Mouse (Mus musculus): ENCODE measurements around the gene Rnf208. TPM values are rescaled to one million over a fixed set of nuclear protein-coding genes. Genes with fewer than 3 reads are reported as not detected.

Gene Rnf208
- polyA plus RNA-seq, 1 experiment from 2014 or later = 9.1 TPM

DNA sequence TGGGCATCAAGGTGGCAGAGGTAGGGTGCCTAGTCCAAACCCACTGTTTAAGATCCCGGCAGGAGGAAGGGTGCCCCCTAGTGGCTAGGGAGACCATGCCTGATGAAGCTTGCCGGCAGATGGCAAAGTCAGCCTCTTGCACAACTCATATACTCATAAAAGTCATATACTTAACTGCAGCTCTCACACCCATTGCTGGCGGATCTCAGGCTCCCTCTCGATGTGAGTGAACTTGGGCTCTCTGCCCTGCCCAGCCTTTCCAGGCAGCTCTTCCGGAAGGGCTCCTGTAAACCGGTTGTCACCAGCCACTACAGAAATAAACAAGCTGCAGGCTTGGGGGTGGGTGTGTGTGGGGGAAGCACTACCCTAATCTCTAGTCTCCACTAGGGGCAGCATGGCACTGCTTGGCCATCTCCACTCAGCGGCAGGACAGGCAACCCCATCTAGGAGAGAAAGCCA lies 13.6 kb upstream of the Rnf208 start:
- peaks cover 43% of the 10 kb centered on the region for H3K27me3 ChIP-seq (ENCODE audit: insufficient read depth, poor library complexity, severe bottlenecking)
- peaks cover 29% of the 10 kb centered on the region for H3K4me1 ChIP-seq
- peak overlapping the region; percentile 42 for H3K27ac ChIP-seq
- peak; percentile 94 for DNase-seq (ENCODE audit: low spot score)
- WGBS = 2% methylated on average over 7 of the region's 7 CpGs
- H3K9me3 ChIP-seq = no peaks in the 10 kb centered on the region
- H3K36me3 ChIP-seq = no peaks in the 10 kb centered on the region
- peak overlapping the region; percentile 43 for H3K4me3 ChIP-seq

DNA sequence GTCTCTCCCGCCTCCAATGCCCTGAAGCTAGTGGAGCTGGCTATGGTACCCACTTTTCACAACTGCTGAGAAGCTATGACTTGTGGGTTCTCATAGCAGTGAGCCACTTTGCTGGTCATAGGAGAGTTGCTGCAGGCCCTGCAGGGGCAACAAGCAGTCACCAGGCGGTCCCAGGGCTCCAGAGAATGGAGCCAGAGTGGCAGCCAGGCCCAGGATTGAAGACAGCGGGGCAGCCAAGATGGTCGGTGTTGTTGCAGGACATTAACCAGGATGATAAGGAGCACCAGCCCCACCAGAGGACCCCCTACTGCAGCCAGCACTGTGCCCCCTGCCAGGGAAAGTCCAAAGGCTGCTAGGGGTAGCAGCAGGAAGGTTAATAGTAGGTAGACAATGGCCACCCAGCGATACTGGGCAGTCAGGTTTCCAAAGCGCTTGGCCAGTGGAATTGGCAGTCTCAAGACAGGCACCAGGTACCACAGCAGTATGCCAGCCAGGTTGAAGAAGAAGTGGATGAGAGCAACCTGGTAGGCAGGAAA lies 13.0 kb upstream of the Rnf208 start:
- Histone ChIP-seq H3K9me3 (no peaks in the 10 kb centered on the region), H3K36me3 (no peaks in the 10 kb centered on the region), H3K4me3 (no peak overlapping the region; the same call in 1 of the 2 replicates), H3K4me1 (peaks cover 25% of the 10 kb centered on the region), H3K27me3 (ENCODE audit: insufficient read depth, poor library complexity, severe bottlenecking) (peaks cover 49% of the 10 kb centered on the region), H3K27ac (peak overlapping the region; percentile 42)
- WGBS = 65% methylated on average over 6 of the region's 6 CpGs
- no peak for DNase-seq (ENCODE audit: low spot score)

DNA sequence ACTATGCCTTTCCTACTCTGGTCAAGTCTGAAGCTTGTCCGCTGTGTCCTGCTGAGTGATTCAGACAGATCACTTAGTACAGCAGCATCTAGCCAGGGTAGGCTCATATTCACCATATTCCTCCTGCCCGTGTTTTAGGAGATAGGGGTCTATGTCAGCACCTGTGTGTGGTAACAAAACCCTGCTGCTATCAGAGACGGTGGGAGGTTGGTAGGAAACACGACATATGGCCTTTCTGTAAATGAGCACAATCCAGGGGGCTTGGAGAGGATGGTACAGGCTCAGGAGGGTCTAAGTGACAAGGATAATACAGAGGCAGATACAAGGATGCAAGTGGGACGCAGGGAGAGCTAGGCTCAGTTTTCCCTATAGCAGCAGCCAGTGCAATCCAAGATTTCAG lies 12.5 kb upstream of the Rnf208 start:
- Histone ChIP-seq H3K4me1 (peaks cover 25% of the 10 kb centered on the region), H3K9me3 (no peaks in the 10 kb centered on the region), H3K27ac (no peak overlapping the region), H3K36me3 (no peaks in the 10 kb centered on the region), H3K4me3 (no peak overlapping the region), H3K27me3 (ENCODE audit: insufficient read depth, poor library complexity, severe bottlenecking) (peaks cover 54% of the 10 kb centered on the region)
- no peak for DNase-seq (ENCODE audit: low spot score)
- WGBS = 82% methylated on average over 5 of the region's 5 CpGs

DNA sequence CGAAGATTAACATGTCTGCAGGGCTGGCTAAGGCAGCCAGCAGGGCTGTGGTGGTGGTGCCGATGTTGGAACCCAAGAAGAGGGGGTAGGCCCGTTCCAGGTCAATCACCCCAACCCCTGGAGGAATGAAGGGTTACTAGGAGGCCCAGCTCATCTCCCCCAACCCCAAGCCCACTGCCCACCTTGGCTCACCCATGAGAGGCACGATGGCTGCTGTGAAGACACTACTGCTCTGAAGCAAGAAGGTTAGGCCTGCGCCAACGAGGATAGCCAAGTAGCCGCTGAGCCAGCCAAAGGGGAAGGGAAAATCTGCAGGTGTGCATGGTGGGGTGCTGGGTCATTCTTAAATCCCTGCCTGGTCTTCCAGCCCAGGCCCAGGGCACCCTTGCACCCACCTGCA lies 11.5 kb upstream of the Rnf208 start:
- no peaks in the 10 kb centered on the region for H3K9me3 ChIP-seq
- H3K27me3 ChIP-seq (ENCODE audit: insufficient read depth, poor library complexity, severe bottlenecking) = peaks cover 63% of the 10 kb centered on the region
- DNase-seq (ENCODE audit: low spot score) = no peak
- no peak overlapping the region for H3K4me3 ChIP-seq
- WGBS = 80% methylated on average over 7 of the region's 7 CpGs
- H3K36me3 ChIP-seq = no peaks in the 10 kb centered on the region
- H3K4me1 ChIP-seq = peaks cover 20% of the 10 kb centered on the region
- H3K27ac ChIP-seq = no peak overlapping the region

DNA sequence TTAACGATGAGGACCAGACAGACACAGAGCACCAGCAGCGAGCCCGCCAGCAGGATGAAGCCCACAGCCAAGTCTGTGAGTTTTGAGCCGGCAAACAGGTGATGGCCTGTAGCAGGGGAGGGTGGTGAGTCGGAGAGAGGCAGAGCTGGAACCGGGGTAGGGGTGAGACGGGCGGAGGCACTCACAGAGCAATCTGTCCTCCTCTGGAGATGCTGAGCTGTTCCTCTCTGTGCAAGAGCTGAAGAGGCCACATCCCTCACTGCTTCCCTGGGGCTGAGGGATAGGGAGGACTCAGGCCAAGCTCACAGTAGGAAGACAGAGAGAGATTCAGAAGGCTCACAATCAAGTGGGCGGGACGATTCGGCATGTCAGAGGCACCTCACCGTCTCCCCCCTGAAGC lies 11.0 kb upstream of the Rnf208 start:
- 57% methylated on average over 12 of the region's 12 CpGs for WGBS
- no peaks in the 10 kb centered on the region for H3K9me3 ChIP-seq
- H3K27me3 ChIP-seq (ENCODE audit: insufficient read depth, poor library complexity, severe bottlenecking) = peaks cover 67% of the 10 kb centered on the region

DNA sequence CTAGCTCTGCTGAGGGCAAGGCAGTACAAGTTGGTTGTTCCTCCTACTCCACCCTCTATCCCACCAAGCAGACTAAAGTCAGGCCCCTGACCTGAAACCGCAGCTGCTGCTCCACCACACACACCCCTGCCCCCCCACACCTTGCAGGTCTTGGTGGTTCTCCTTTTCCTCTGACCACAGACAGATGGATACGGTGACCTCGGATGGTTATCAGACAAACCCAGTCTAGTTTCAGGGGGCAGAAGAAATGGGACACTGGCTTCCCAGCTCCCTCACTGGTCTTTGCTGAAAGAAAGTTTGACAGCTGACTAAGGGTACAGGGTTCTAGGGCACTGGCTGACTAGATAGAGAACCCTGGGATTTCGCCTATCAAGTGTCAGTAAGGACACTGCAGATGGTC lies 8.6 kb upstream of the Rnf208 start:
- Histone ChIP-seq H3K4me1 (peaks cover 14% of the 10 kb centered on the region), H3K36me3 (no peaks in the 10 kb centered on the region), H3K9me3 (no peaks in the 10 kb centered on the region), H3K27ac (no peak overlapping the region), H3K27me3 (ENCODE audit: insufficient read depth, poor library complexity, severe bottlenecking) (peaks cover 83% of the 10 kb centered on the region), H3K4me3 (no peak overlapping the region)
- DNase-seq (ENCODE audit: low spot score) = no peak
- 71% methylated on average over 4 of the region's 4 CpGs for WGBS

More for the DNA sequence above, 11.0 kb upstream of the Rnf208 start:
- Histone ChIP-seq H3K36me3 (no peaks in the 10 kb centered on the region), H3K27ac (no peak overlapping the region), H3K4me3 (no peak overlapping the region), H3K4me1 (peaks cover 18% of the 10 kb centered on the region)
- DNase-seq (ENCODE audit: low spot score) = no peak

DNA sequence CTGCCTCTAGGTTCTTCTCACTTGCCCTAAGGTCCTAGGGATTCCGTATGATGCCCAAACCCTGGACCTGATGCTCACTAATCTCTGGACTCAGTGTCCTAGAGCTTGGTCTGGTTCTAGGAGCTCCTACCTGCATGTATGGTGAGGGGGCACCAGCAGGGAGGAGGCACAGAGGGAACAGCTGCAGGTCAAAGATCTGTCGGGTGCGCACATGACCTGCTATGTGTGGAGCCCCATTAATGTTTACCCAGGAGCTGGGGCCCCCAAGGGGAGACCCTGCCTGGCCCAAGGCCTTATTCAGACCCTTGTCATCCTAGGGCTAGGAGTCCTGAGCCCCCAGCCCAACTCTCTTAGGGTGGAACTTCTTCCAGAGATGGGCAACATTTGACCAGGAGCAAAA lies 8.0 kb upstream of the Rnf208 start, which contains the start of gene Slc34a3:
Gene Slc34a3, minus strand, starts transcription at position 315 of the 400 bp plus-strand sequence.
- Histone ChIP-seq H3K36me3 (no peaks in the 10 kb centered on the region), H3K4me3 (no peak within 1 kb of the TSS), H3K27me3 (ENCODE audit: insufficient read depth, poor library complexity, severe bottlenecking) (peaks cover 82% of the 10 kb centered on the region), H3K27ac (no peak within 1 kb of the TSS), H3K9me3 (no peaks in the 10 kb centered on the region), H3K4me1 (peaks cover 7% of the 10 kb centered on the region)
- DNase-seq (ENCODE audit: low spot score) = no peak
- 80% methylated on average over 3 of the region's 3 CpGs for WGBS

DNA sequence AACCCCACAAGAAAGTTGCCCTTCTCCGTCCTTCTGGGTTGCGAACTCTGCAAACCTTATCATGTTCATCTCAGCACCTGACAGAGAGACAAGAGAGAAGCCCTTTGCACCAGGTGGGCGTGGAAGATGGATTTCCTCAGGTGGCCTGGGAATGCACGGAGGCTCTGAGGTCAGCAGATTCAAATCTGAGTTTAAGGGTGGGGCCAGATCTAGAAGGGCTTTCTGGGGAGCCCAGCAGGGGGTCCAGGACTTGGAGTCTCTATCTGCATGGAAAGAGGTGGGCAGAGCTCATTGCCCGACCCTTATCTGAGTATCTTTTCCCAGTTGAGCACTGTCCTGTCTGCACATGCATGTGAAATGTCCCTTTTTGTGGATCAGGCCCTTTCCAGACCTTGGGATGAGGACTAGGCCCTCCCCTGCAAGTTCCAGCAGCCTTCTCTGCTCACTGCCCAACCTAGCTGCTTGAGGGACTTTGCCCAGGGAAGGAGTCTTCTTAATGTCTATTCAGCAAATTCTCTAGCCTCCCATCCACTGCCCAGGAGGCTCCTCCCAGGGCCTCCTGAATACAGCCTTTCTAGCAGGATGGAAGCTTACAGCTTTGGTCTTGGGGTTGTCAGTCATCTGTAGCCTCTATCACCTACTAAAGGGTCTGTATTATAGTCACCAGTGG lies 7.4 kb upstream of the Rnf208 start:
- Histone ChIP-seq H3K27me3 (ENCODE audit: insufficient read depth, poor library complexity, severe bottlenecking) (peaks cover 78% of the 10 kb centered on the region), H3K4me1 (peaks cover 6% of the 10 kb centered on the region)
- 63% methylated on average over 5 of the region's 5 CpGs for WGBS

DNA sequence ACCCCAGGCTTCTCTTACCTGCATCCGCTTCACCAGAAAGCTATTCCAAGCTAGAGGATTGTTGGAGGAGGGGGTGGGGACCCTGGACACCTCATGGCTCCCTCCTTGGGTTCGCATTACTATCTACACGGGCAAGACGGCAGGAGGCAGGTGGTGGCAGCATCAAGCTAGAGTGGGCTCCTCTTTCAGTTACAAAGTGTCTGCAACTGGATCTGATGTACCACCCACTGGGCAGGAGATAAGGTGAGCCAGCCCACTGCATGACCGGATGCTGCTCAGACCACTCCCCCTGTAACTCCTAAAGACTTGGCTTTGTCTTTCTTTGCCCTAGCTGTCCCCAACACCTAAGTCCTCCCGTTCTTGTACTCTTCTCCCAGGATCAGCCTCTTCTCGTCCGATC lies 5.4 kb upstream of the Rnf208 start, which contains the start of gene Rnf224:
Gene Rnf224, minus strand, starts transcription at position 174 of the 400 bp plus-strand sequence.
- H3K36me3 ChIP-seq = no peaks in the 10 kb centered on the region
- no peaks in the 10 kb centered on the region for H3K9me3 ChIP-seq
- H3K27me3 ChIP-seq (ENCODE audit: insufficient read depth, poor library complexity, severe bottlenecking) = peaks cover 68% of the 10 kb centered on the region
- WGBS = 19% methylated on average over 8 of the region's 8 CpGs
- H3K4me3 ChIP-seq = 0 out of 2 replicates have a peak within 1 kb of the TSS, but pooled peaks have one; percentile 27
- H3K4me1 ChIP-seq = peaks cover 21% of the 10 kb centered on the region
- H3K27ac ChIP-seq = no peak within 1 kb of the TSS
- DNase-seq (ENCODE audit: low spot score) = no peak

More for the DNA sequence above, 7.4 kb upstream of the Rnf208 start:
- Histone ChIP-seq H3K4me3 (no peak overlapping the region), H3K27ac (no peak overlapping the region), H3K9me3 (no peaks in the 10 kb centered on the region), H3K36me3 (no peaks in the 10 kb centered on the region)
- no peak for DNase-seq (ENCODE audit: low spot score)

DNA sequence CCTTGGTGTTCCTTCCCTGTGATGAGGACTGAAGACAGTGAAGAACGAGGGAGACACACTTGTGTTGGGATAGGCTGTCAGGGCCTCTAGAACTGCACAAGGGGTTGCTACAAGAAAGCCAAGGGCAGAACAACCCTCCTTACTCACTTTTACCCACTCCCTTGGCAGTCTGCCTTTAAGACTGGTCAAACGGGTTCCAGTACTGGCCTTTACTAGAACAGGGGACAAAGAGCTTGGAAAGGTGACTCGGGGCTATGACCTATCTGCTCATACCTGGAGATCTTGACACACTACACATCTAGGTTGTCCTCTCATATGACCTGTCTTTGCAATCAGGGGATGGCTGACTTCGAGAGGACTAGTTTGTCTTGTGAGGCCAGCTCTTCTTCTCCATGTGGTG lies 4.5 kb upstream of the Rnf208 start:
- no peak for DNase-seq (ENCODE audit: low spot score)
- Histone ChIP-seq H3K9me3 (no peaks in the 10 kb centered on the region), H3K4me3 (no peak overlapping the region), H3K27me3 (ENCODE audit: insufficient read depth, poor library complexity, severe bottlenecking) (peaks cover 67% of the 10 kb centered on the region), H3K4me1 (peaks cover 30% of the 10 kb centered on the region), H3K27ac (no peak overlapping the region), H3K36me3 (no peaks in the 10 kb centered on the region)
- WGBS = 61% methylated on average over 4 of the region's 4 CpGs

DNA sequence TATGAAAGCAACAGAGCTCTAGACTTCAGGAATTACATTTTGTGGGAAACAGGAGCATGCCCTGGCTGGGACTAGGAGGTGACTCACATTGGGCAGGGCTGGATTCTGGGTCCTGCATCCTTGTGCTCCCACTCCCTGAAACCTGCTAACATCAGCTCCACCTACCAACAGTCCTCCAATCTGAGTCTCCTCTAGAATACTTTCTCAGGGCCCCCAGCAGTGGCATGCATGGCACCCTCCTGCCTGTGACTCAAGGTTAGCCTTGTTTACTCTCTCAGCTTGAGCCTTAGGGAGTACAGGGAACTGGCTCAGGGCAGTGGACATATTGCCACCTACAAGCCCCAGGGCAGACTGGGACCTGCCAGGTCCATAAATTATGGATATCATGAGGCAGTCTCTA lies 3.9 kb upstream of the Rnf208 start:
- no peak for DNase-seq (ENCODE audit: low spot score)
- H3K27me3 ChIP-seq (ENCODE audit: insufficient read depth, poor library complexity, severe bottlenecking) = peaks cover 67% of the 10 kb centered on the region
- H3K4me1 ChIP-seq = peaks cover 36% of the 10 kb centered on the region

DNA sequence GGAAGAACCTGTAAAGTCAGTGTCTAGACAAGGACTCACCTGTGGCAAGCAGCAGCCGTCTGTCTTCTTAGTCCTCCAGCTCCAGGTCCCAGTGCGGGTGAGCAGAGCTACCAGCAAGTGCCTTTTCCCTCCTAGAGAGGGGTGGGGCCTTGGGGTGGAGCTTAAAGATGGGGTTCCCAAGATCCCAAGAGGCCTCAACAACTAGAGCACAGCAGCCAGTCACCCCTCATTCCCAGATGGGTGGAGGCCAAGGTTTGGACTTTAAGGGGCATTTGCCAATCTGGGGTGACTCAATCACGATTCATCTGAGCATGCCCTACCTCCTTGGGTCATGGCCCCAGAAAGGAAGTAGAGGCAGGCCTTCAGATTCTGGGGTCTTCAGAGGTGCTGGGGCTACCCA lies 2.3 kb upstream of the Rnf208 start:
- WGBS = 75% methylated on average over 3 of the region's 3 CpGs
- Histone ChIP-seq H3K36me3 (peaks cover under 1% of the 10 kb centered on the region; the same call in 1 of the 2 replicates), H3K4me1 (peaks cover 36% of the 10 kb centered on the region), H3K27me3 (ENCODE audit: insufficient read depth, poor library complexity, severe bottlenecking) (peaks cover 64% of the 10 kb centered on the region), H3K9me3 (no peaks in the 10 kb centered on the region), H3K27ac (no peak overlapping the region), H3K4me3 (no peak overlapping the region)
- DNase-seq (ENCODE audit: low spot score) = no peak

More for the DNA sequence above, 3.9 kb upstream of the Rnf208 start:
- Histone ChIP-seq H3K27ac (no peak overlapping the region), H3K4me3 (no peak overlapping the region), H3K36me3 (no peaks in the 10 kb centered on the region), H3K9me3 (no peaks in the 10 kb centered on the region)

DNA sequence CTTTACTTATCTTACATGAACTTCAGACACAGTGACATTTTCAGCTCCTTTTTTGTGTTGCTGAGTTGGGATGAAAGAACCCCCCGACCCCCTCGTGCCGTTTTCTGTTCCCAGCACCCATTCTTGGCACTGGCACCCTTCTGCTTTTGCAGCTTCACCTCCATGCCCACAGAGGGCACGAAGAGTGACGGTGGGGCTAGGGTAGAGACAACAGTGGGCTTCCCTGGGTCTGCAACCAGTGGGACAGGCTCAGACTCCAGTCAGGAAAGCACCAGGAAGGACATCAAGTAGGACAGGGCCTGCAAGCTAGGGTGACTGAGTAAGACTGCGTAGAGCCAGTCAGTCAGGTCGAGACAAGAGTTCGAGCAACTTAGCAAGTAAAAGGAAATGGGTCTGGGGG lies 1.7 kb upstream of the Rnf208 start:
- DNase-seq (ENCODE audit: low spot score) = no peak
- Histone ChIP-seq H3K27ac (peak overlapping the region; percentile 78), H3K9me3 (no peaks in the 10 kb centered on the region), H3K4me1 (peaks cover 36% of the 10 kb centered on the region), H3K36me3 (peaks cover 6% of the 10 kb centered on the region; the same call in 1 of the 2 replicates), H3K4me3 (peak overlapping the region; percentile 70), H3K27me3 (ENCODE audit: insufficient read depth, poor library complexity, severe bottlenecking) (peaks cover 60% of the 10 kb centered on the region)
- 48% methylated on average over 8 of the region's 8 CpGs for WGBS

Measured in heart, embryonic 10.5 days (tissue).